Mouse (Mus musculus): ENCODE data around the gene Snx12.

DNA sequence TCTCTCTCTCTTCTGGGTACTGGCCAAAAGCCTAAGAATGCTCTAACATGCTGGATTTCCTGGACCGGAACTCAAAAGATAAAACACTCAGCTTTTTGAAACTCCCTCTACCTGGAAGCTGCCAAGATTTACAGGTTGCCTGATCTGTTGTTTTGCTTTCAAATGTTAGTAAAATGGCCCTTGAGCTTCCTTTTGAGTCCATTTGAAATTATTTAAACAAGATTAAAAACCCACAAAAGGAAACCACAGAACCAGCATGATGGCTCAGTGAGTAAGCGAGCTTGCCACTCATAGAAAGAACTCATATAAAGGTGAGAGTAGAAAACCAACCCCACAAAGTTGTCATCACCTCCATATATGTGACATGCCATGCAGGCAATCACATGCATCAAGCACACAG is 93.8 kb downstream of the Snx12 start:
- TF ChIP-seq POLR2A (IDR thresholded peaks at IDR 0.05; ENCODE audit: control insufficient read depth, extremely low read depth, insufficient read depth, low read length, poor library complexity): no peak
- no peak for TF ChIP-seq CTCF (IDR thresholded peaks at IDR 0.05; ENCODE audit: borderline replicate concordance, control insufficient read depth, extremely low read depth, insufficient read depth, low read length, poor library complexity)

All from thymus, adult 2 months (tissue).